Mouse (Mus musculus) large intestine, adult 2 months (tissue): ENCODE data around the gene D6Ertd527e. TPM values are rescaled to one million over a fixed set of nuclear protein-coding genes. Genes with fewer than 3 reads are reported as not detected.
"Not testable (repeated sequence)": the region's sequence is repeated elsewhere in the genome, so short reads cannot be mapped to it uniquely, and the experiment has no call there.

Experiments
- DNase-seq: peaks from one replicate; pipeline ENCODE4 v3.0.0-alpha.2; 2012; ENCODE audit warnings: low read depth, low spot score
- WGBS: fragments of 180-500 bp; shearing (Covaris S2); methylation state at CpG from one replicate; pipeline ENCODE4 v1.1.7; 2018; 5-methylcytosine and 5-hydroxymethylcytosine counted together
- polyA plus RNA-seq: library from polyadenylated mRNA; depleted of rRNA; stranded (reverse); fragments of >200 nt; gene quantifications from 2 replicates; pipeline ENCODE4 v1.2.3, GENCODE M21; 2012; rRNA removed

The D6Ertd527e gene
- 1.4 and 1.5 TPM in 2 replicates for polyA plus RNA-seq

- DNase-seq, result no peak
- 79% methylated on average over 11 of the region's 11 CpGs for WGBS
Observed at GRCm38 (mm10) chr6:87104123-87104796, at the start of gene D6Ertd527e. Gene D6Ertd527e, plus strand, starts transcription at chr6:87104746.

DNA sequence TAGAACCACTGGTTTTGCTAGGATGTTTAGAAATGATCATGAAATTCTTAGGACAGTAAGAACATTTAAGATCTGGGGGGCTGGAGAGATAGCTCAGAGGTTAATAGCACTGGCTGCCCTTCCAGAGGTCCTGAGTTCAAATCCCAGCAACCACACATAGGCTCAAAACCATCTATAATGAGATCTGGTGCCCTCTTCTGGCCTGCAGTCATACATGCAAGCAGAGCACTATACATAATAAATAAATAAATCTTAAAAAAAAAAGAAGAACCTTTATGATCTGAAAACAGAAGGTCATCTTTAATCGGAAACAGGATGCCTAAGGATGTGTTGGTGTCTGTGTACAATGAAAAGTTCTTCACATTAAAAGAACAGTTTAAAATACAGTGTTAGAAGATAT is 44.8 kb upstream of the D6Ertd527e start:
- DNase-seq, result no peak
- 84% methylated on average over 1 of the region's 1 CpGs for WGBS

DNA sequence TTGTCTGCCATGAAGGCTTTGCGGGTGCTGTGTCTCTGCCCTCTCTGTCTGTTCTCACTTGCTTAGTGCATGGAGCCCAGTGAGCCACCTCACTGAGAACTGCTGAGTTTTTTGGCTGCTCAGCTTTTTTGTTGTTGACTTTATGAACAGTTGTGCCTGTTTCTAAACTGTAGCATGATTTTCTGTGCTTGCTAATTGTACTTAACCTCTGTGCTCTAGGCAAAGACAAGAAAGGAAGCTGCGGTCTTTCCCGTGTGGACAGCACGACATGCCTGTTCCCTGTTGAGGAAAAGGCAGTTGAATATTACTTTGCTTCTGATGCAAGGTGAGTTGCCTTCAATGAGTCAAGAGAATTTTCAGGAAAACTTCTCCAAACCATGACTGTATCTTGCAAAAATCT is 41.0 kb upstream of the D6Ertd527e start:
- 93% methylated on average over 4 of the region's 4 CpGs for WGBS
- no peak for DNase-seq

- no peak for DNase-seq
- WGBS, result 80% methylated on average over 2 of the region's 2 CpGs
Observed at GRCm38 (mm10) chr6:87068209-87068608, 36.3 kb upstream of the D6Ertd527e start.

DNA sequence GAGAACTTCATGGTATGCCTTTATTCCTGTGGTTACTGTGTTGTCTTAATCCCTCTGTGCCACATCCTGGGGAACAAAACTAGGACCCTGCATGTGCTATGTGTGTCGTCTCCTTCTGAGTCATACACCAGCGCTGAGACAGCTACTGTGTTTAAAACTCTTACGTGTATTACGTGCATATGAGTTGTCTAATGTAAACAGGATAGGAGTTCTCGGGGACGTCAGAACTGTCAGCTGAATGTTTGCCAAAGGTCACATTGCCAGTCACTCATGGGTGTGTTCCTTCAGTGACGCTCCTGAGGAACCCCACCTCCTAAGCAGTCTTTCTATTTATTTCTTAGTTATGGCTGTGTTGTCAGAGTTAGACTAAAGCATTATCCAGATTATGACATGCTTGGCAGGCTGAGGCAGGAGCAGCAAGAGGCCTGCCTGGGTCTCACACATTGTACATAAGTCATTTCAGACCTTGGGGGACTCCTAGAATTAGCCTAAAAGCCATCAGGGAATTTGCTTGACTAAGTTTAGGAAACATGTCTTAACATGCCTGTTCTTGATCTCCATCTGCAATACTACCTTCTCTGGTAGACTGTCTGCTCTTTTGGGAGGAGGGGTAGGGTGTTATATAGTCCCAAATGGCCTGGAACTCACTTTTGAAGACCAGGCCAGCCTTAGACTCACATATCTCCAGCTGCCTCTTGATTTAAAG is 35.2 kb upstream of the D6Ertd527e start:
- peak; percentile 64 for DNase-seq
- 7% methylated on average over 7 of the region's 7 CpGs for WGBS

DNA sequence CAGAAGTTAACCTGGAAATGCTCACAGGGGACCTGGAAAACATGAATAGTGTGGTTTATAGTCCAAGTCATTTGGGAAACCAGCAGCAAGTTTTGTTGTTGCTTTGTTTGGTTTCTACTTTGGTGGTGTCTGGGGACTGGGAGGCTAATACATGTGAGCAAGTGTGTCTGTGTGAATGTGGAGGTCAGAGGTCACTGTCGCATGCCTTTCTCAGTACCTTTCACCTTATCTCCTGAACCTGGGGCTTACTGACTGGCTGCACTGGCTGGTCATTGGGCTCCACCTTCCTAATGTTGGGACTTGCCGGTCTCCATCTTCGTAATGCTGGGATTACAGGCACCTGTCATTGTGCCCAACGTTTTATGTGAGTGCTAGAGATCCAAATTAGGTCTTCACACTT is 33.9 kb upstream of the D6Ertd527e start:
- no peak for DNase-seq
- 81% methylated on average over 4 of the region's 4 CpGs for WGBS

- no peak for DNase-seq
- 64% methylated on average over 4 of the region's 4 CpGs for WGBS
Observed at GRCm38 (mm10) chr6:87072759-87073158, 31.8 kb upstream of the D6Ertd527e start.

DNA sequence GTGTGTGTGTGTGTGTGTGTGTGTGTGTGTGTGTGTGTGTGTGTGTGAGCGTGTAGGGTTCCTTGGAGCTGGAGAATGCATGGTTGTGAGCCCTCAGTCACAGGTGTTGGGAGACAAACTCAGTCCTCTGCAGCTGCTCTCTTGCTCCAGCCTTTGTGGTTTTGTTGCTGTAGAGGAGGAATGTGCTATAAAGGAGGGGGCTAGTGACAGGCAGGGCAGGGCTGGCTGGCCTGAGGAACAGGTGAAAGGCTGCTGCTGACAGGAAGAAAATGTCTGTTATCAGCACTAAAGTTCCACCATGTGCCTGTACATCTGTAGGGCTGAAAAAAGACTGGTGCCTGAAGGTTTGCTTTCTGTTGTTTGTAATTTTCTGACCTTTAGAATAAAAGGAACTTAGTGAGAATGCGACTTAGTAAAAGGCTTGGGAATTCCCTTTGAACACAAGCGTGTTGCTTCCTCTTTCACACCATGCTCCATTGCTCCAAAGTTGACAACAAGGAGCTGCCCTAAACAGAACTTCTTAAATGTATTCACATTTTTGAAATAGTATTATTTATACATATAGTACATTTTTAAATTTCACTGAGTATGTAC is 29.4 kb upstream of the D6Ertd527e start:
- 78% methylated on average over 3 of the region's 3 CpGs for WGBS

DNA sequence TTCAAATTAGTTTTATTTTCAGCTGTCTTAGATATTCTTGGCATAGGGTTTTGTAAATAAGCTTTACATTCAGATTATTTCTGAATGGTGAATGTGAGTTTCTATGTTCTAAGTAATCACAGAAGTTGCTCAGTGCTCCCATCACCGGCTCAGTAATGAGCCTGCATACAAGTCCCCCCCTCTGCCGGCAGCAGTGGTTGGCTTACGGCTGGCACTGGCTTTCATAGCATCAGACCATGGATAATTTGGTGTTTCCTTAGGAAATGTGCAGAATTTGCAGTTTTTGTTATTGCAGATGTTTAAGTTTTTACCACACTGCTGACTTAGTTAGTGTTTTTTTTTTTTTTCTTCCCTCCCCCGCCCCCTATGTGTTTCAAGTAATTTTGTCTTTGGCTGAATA is 25.1 kb upstream of the D6Ertd527e start:
- 83% methylated on average over 4 of the region's 4 CpGs for WGBS
- DNase-seq, result no peak

More for the DNA sequence above, 29.4 kb upstream of the D6Ertd527e start:
- DNase-seq, result no peak

- WGBS, result 41% methylated on average over 6 of the region's 6 CpGs
- DNase-seq, result no peak
Observed at GRCm38 (mm10) chr6:87085026-87085425, 19.5 kb upstream of the D6Ertd527e start.

DNA sequence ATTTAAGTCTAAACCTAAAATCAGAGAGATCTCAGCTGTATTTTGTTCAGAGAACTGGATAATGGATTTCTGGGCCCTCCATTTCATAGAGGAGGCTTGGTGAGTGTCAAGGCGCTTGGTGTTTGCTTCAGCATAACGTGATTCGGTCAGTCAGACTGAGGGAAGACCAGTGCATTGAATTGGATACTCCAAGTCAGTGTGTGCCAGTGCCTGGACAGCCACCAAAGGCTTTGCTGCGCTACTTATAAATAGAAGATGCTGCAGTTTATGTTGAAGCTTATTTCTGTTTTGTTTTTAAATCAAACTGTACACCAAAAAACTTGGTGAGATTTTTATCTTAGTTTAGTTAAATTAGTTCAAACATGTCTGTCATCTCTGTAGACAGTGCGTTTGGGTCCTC is 16.2 kb upstream of the D6Ertd527e start:
- 82% methylated on average over 5 of the region's 5 CpGs for WGBS

DNA sequence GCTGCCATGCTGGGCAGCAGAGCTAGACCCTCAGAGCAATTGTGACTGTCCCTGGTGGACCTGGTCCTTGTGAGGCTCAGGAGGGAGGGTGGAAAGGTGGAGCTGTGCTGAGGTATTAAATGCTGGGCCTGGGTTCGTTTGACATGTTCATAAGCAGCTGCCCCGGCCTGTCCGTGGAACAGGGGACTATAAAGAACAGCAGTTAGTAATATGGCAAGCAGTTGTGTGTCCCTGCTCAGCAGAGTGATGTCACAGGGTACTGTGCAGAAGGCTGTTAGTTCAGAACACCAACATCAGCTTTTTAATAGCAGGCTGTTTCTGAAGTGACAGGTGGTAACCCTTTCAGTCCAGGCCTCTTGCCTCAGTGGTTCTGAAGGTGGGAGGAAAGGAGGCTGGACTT is 13.7 kb upstream of the D6Ertd527e start:
- no peak for DNase-seq
- 63% methylated on average over 3 of the region's 3 CpGs for WGBS

More for the DNA sequence above, 16.2 kb upstream of the D6Ertd527e start:
- no peak for DNase-seq

GRCm38 (mm10) chr6:87092476-87092875 is 12.1 kb upstream of the D6Ertd527e start:
- WGBS, result 81% methylated on average over 5 of the region's 5 CpGs
- no peak for DNase-seq

DNA sequence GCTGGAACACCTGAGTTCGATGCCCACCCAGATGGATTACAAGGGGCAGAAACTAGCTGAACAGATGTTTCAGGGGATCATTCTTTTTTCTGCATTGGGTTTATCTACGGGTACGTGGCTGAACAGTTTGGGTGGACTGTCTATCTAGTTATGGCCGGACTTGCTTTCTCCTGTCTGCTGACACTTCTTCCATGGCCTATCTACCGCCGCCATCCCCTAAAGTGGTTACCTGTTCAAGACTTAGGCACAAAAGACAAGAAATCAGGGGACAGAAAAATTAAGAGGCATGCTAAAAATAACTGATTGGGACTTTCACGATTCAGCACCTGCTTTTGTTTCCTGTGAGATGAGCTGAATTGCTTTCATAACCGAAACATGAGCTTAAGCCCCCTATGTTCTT is 10.9 kb upstream of the D6Ertd527e start:
- WGBS, result 88% methylated on average over 8 of the region's 8 CpGs
- DNase-seq, result not testable (repeated sequence)

DNA sequence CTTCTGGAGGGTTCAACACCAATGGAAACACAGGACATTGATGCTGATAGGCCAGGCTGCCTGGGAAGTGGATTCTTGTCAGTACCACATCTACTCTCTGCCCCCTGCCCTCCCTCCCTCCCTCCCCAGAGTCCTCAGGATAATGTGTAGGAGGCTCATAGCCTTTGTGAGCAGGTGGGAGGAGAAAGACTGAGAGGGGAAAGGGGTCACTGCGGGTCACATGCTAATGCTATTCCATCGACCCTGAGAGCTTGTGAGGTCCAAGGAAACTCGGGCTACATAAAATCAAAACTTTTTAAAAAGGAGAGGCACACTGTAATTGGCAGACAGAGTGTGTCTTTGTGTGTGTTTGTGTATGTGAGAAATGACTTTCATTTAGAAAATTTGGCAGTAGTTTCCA is 5.3 kb upstream of the D6Ertd527e start:
- 21% methylated on average over 3 of the region's 3 CpGs for WGBS
- no peak for DNase-seq

GRCm38 (mm10) chr6:87099671-87100296 is 4.8 kb upstream of the D6Ertd527e start:
- DNase-seq, result no peak
- 49% methylated on average over 7 of the region's 7 CpGs for WGBS

DNA sequence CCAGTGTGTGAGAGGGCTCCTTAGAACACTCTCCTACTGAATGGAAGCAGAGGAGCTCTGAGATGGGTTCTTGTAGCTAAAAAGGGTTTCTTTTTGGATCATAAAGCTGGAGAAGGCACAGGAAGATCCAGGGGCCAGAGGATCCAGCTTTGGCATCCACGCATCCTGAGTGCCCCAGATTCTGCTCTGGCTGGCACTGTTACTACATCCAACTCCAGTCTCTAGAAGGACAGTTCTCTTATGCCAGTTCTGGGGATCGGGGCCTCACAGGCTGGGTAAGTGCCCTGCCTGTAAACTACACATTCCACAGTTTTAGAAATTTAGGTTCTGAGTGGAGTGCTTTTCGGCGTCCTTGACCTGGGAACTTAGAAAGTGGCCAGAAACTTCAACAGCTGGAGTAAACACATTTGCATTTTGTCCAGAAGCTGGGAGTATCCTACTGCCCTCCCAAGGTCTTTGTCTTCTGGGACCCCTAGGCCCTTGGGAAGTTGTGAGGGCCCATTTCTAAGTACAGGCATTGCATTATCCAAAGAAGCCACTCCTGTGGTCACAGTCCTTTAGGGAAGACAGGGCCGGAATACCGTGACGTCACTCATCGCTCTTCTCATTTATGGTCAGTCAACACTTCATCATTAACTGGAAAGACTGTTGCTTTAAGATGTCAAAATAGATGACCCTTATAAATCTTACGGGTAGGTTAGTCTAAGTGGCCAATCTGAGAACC is 4.1 kb upstream of the D6Ertd527e start:
- WGBS, result 74% methylated on average over 9 of the region's 9 CpGs
- no peak for DNase-seq

DNA sequence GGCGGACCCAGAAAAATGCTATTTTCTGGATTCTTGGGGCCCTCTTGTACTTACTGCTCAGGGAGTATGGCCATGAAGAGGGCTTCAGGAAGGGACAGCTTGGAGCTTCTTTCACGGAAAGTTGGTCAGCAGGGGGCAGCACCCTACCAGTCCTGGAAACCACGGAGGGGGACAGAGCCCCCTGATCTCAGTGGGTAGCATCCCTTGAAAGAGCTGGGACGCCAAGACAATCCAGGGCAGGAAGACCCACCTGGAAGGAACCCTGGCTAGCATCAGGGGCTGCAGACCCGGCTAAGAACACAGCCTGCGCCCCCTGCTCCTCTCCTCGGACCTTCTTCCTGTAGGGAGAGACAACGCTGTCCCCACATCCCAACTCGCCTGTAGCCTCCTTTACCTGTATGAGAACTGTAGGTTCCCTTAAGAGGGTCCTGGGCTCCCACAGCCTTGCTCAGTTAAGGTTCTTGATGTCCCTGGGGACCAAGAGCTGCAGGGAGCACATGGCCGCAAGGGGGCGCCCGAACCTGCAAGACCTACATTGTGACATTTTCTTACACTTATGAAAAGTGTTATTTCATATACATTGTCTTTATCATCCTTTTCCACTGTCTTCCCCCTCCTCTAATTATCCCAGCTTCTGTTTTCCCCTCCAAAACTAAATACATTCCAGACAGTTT is 3.1 kb upstream of the D6Ertd527e start:
- peak; percentile 44 for DNase-seq
- WGBS, result 10% methylated on average over 12 of the region's 12 CpGs

- 16% methylated on average over 4 of the region's 4 CpGs for WGBS
- no peak for DNase-seq
Observed at GRCm38 (mm10) chr6:87101955-87102353, 2.6 kb upstream of the D6Ertd527e start.
